Mouse (Mus musculus): ENCODE results near the gene Mical2. TPM values are rescaled to one million over a fixed set of nuclear protein-coding genes. Genes with fewer than 3 reads are reported as not detected.

Mical2 gene
- 100 to 1,000 TPM; 194 to 214 TPM for total RNA-seq (2021)
- long read RNA-seq, experiment 1, partial matches to known transcripts = 27 of 57 reads
- long read RNA-seq, experiment 1, other reads (novel, unspliced or antisense) = 30 of 57 reads
- long read RNA-seq, experiment 2, partial matches to known transcripts = 15 of 44 reads
- long read RNA-seq, experiment 2, other reads (novel, unspliced or antisense) = 28 of 44 reads

- peak; percentile 82 to 91 for DNase-seq
- intact Hi-C loops (cut with DNase I) = loop anchor here (2.0 kb wide), 1 partner anchor 33 kb away; no protein-coding TSS in a partner anchor
These were observed at the start of gene Mical2 for GRCm38 (mm10) chr7:112225615-112226262. Gene Mical2, plus strand, starts transcription at chr7:112225856.

- DNase-seq = no peak
- intact Hi-C loops (cut with DNase I) = no loop called here
These were observed 49.0 kb upstream of the Mical2 start for GRCm38 (mm10) chr7:112176627-112177026.

GRCm38 (mm10) chr7:112180235-112180705 is 45.4 kb upstream of the Mical2 start:
- intact Hi-C loops (cut with DNase I) = no loop called here
- DNase-seq = peak; percentile 71 to 72

GRCm38 (mm10) chr7:112183258-112183841 is 42.3 kb upstream of the Mical2 start:
- DNase-seq = peak; percentile 84 to 92
- intact Hi-C loops (cut with DNase I) = loop anchor here (2.0 kb wide), 2 partner anchors 145 to 185 kb away; no protein-coding TSS in a partner anchor

GRCm38 (mm10) chr7:112184519-112185225 is 41.0 kb upstream of the Mical2 start:
- intact Hi-C loops (cut with DNase I) = loop anchor here (5.0 kb wide), 1 partner anchor 103 kb away; no protein-coding TSS in a partner anchor
- DNase-seq = no peak

- intact Hi-C loops (cut with DNase I) = loop anchor here (5.0 kb wide), 1 partner anchor 102 kb away; no protein-coding TSS in a partner anchor
- peak; percentile 45 to 68 for DNase-seq
These were observed 40.4 kb upstream of the Mical2 start for GRCm38 (mm10) chr7:112185226-112185745.

- no peak for DNase-seq
- intact Hi-C loops (cut with DNase I) = loop anchor here (5.0 kb wide), 1 partner anchor 100 kb away; no protein-coding TSS in a partner anchor
These were observed 38.8 kb upstream of the Mical2 start for GRCm38 (mm10) chr7:112186871-112187270.

GRCm38 (mm10) chr7:112187536-112188459 is 37.9 kb upstream of the Mical2 start:
- intact Hi-C loops (cut with DNase I) = loop anchor here (5.0 kb wide), 1 partner anchor 100 kb away; no protein-coding TSS in a partner anchor

GRCm38 (mm10) chr7:112192237-112192636 is 33.4 kb upstream of the Mical2 start:
- intact Hi-C loops (cut with DNase I) = loop anchor here (2.0 kb wide), 1 partner anchor 35 kb away; no protein-coding TSS in a partner anchor
- peak in 1 of 2 experiments; percentile 73 for DNase-seq

More at GRCm38 (mm10) chr7:112187536-112188459, 37.9 kb upstream of the Mical2 start:
- DNase-seq = no peak

GRCm38 (mm10) chr7:112192778-112193177 is 32.9 kb upstream of the Mical2 start:
- no peak for DNase-seq
- intact Hi-C loops (cut with DNase I) = loop anchor here (2.0 kb wide), 1 partner anchor 34 kb away; no protein-coding TSS in a partner anchor

GRCm38 (mm10) chr7:112194286-112194685 is 31.4 kb upstream of the Mical2 start:
- no peak for DNase-seq
- intact Hi-C loops (cut with DNase I) = no loop called here

GRCm38 (mm10) chr7:112197461-112197860 is 28.2 kb upstream of the Mical2 start:
- intact Hi-C loops (cut with DNase I) = no loop called here
- no peak for DNase-seq

- intact Hi-C loops (cut with DNase I) = no loop called here
- no peak for DNase-seq
These were observed 26.3 kb upstream of the Mical2 start for GRCm38 (mm10) chr7:112199343-112199742.

- no peak for DNase-seq
- intact Hi-C loops (cut with DNase I) = no loop called here
These were observed 24.9 kb upstream of the Mical2 start for GRCm38 (mm10) chr7:112200761-112201160.

GRCm38 (mm10) chr7:112202194-112202593 is 23.5 kb upstream of the Mical2 start:
- DNase-seq = no peak
- intact Hi-C loops (cut with DNase I) = no loop called here

GRCm38 (mm10) chr7:112202843-112203242 is 22.8 kb upstream of the Mical2 start:
- intact Hi-C loops (cut with DNase I) = no loop called here
- DNase-seq = no peak

GRCm38 (mm10) chr7:112203937-112204336 is 21.7 kb upstream of the Mical2 start:
- no peak for DNase-seq
- intact Hi-C loops (cut with DNase I) = no loop called here

- intact Hi-C loops (cut with DNase I) = no loop called here
- DNase-seq = no peak
These were observed 21.2 kb upstream of the Mical2 start for GRCm38 (mm10) chr7:112204380-112204963.

- intact Hi-C loops (cut with DNase I) = no loop called here
- DNase-seq = no peak
These were observed 20.1 kb upstream of the Mical2 start for GRCm38 (mm10) chr7:112205513-112205912.
